Mouse (Mus musculus): ENCODE measurements around the gene Ints3.

DNA sequence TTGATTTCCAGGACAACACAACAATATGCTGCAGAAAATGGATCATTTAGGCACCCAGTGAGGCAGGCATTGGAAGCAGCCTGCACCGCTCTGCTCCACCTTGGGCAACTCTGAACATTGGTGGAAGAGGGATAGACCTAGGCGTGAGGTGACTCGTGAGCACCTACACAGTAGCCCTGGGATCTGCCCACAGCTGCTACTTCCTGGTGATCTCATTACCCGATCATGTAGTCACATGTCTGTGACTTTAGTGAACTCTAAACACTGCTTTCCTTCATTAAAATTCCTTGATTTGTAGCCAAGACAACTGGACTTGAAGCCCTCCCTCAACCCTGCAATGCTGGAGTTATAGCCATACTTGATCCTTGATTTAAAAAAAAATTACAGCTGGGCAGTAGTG, 59.1 kb downstream of the Ints3 start:
- TF ChIP-seq CTCF (IDR thresholded peaks at IDR 0.05; ENCODE audit: extremely low read depth, insufficient read depth, insufficient read length, insufficient replicate concordance) (no peak), POLR2A (IDR thresholded peaks at IDR 0.05; ENCODE audit: low read depth, low read length) (no peak)

Measured in spleen, adult 2 months (tissue).